Mouse (Mus musculus) adrenal gland, adult 18-20 months (tissue): ENCODE measurements around the gene Zbtb11. TPM values are rescaled to one million over a fixed set of nuclear protein-coding genes. Genes with fewer than 3 reads are reported as not detected.
A peak's percentile ranks its signal among the peaks of the same experiment; 100 is the strongest.
"Not testable (repeated sequence)": the region's sequence is repeated elsewhere in the genome, so short reads cannot be mapped to it uniquely, and the experiment has no call there.

Experiments
- DNase-seq, 2 experiments: peaks; one replicate each; pipeline ENCODE4 v3.0.0; 2021 to 2022; ENCODE audit warnings: low spot score in 2 of 2
- total RNA-seq, 2 experiments: library from RNA; stranded (reverse); gene quantifications; 1 replicate in 1 of 2; 2 replicates in 1 of 2; pipeline ENCODE4 v1.2.3; 2021

The Zbtb11 gene
- total RNA-seq, 2 experiments from 2014 or later = 20.9 to 25.2 TPM

DNA sequence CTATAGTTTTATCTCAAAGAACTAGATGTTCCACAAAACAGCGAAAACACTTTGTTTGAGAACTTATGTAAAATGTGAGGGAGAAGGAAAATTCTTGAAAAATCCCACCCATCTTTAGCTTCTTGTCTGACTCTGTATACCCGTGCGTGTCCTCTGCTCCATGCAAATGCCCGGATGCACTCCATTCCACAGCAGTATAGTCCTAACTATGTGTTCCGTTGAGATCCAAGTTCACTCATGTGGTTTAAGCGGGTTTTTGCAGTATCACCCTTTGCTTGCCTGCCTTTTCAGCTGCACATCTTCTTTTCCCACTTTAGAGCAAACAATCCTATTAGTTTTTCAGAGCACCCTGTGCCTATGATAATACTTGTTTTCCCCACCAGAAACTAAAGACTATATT lies 62.8 kb downstream of the Zbtb11 start:
- DNase-seq = no peak

DNA sequence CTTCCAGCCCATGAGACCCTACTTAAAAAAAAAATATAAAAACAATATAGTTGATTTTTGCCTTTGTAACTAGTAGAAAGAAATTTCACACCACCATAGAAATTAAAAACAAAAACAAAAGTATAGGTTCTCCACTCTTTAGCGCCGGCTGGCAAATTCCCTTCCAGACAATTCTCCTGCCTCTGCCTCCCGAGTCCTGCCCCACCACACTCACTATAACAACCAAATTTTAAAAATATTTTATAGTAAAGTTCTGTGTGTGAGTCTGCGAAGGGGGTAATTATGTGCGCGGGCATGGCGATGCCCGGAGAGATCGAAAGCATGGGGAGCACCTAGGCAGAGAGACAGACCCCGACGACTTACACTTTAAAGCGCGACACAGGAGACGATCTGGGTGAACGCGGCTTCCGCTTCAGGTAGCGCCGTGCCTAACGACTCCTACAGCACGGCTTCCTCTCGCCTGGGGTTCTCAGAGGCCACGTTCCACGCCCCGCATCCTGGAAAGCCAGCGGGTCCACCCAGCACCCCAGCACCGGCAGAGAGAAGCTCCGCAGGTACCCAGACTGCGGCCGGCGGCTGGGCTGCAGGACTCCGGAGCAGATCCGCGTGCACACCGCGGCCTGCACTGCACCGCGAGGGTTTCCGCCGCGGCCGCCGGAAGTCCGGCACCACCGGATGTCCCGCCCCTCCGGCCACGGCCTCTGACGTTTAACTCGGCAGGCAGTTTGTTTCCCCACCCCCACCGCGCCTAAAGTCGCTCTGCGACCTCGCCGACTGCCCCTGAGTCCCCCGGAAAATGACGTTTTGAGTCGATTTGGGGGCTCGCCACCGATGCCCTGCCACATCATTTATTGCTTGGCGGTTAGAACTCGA lies 63.7 kb downstream of the Zbtb11 start, which contains the start of gene Trmt10c:
Gene Trmt10c (minus strand): TSS at position 682 of the 873 bp plus-strand sequence.
- DNase-seq = peak; percentile 94

DNA sequence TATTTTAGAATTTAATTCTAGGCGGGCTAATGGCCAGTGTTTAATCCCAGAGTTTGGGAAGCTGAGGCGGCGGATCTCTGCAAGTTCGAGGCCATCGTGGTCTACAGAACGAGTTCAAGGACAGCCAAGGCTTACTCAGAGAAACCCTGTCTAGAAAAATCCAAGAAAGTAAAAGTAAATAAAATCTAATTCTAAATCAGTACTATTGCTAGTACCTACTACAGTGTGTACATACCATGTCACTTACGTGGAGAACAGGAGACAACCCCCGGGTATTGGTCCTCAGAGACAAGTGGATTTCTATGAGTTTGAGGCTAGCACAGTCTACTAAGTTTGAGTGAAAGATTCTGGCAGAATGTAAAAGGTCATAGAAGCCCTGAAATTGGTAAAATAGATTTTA lies 64.4 kb downstream of the Zbtb11 start:
- no peak for DNase-seq

DNA sequence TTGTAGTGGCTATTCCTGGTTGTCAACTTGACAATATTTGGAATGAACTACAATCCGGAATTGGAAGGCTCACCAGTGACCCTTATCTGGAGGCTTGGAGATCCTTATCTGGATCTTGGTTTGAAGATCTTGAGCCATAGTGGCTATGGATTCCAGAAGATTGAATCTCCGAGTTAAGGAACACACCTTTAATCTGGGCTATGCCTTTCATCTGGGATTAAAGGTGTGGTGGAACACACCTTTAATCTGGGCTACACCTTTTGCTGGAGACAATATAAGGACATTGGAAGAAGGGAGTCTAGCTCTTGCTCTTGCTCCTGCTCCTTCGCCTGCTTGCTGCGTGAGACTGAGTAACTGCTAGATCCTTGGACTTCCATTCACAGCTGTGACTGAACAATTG lies 74.4 kb downstream of the Zbtb11 start, which contains the start of gene Senp7:
Gene Senp7 (plus strand): TSS at position 301 of the 400 bp plus-strand sequence.
- not testable (repeated sequence) for DNase-seq

DNA sequence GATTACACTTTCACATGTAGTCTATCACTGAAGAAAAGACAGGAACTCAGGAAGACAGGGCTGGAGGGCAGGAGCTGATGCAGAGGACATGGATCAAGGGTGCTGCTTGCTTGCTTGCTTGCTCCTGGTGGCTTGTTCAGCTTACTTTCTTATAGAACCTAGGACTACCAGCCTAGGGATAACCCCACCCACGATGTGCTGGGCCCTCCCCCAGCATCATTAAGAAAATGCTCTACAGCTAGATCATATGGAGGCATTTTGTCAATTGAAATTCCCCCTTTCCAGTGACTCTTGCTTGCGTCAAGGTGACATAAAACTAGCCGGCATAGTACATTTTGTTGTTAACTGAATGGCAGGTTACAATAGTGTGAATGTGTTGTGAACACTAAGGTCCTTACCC lies 82.2 kb downstream of the Zbtb11 start:
- no peak for DNase-seq

DNA sequence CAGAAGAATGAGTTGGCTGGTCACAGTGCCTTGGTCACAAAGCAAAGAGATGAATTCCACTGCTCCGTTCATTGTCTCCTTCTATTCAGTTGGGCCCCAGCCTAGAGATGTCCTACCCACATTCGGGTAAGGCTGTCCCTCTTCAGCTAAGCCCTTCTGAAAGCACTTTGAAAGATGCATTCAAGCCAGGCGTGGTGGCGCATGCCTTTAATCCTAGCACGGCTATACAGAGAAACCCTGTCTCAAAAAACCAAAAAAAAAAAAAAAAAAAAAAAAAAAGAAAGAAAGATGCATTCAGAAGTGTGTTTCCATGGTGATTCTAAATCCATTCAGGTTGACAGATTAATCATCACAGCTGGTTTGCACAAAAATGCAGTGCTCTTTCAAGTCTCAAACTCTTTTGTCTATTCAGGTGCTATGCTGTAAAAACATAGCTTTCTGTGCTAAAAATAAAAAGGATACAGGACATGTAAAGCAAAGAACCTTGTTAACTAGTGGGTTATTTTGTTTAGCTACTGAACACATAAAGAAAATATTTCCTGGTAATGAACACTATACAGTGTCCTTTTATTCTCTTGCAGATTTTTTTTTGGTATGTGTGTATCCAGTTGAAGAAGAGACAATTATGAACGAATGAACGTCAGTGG lies 83.4 kb downstream of the Zbtb11 start:
- no peak for DNase-seq

DNA sequence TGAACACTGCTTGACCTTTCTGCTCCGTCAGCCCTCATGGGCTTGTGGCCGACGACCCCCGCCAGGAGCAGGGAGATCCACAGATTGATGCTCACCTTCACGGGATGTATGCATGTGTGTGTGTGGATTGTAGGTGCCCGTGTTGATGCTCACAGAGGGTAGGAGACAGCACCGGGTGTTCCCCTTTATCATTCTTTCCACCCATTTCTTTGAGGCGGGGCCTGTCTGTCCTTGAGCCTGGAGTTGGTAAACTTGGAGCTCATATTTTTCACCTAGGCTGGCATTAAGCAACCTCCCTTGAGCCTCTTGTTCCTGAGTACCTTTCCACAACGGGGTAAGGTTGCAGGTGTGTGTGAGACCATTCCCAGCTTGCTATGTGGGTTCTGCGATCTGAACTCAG lies 84.5 kb downstream of the Zbtb11 start:
- no peak for DNase-seq

Other genes starting within 250 kb of the Zbtb11 start
- gene Nfkbiz, start 135.0 kb upstream of the Zbtb11 start, total RNA-seq = 1 to 10 TPM; 4.2 to 6.2 TPM
- gene Nxpe3, start 78.6 kb upstream of the Zbtb11 start, total RNA-seq = 1 to 10 TPM; 1.4 to 1.6 TPM
- 1 to 10 TPM; 7.1 to 7.6 TPM for gene Cep97, start 39.0 kb upstream of the Zbtb11 start, total RNA-seq
- gene Rpl24, start 7.6 kb upstream of the Zbtb11 start, total RNA-seq = 100 to 1,000 TPM; 715 to 723 TPM
- 100 to 1,000 TPM; 110 to 123 TPM for gene Pcnp, start 55.9 kb downstream of the Zbtb11 start, total RNA-seq
- 10 to 100 TPM; 23.9 to 24.0 TPM for gene Trmt10c, start 63.9 kb downstream of the Zbtb11 start, total RNA-seq
- gene Senp7, start 74.5 kb downstream of the Zbtb11 start, total RNA-seq = 10 to 100 TPM; 12.7 to 17.5 TPM
- under 1 TPM; 0.16 to 0.43 TPM for gene Impg2, start 230.4 kb downstream of the Zbtb11 start, total RNA-seq